Mouse (Mus musculus) spleen, adult 18-20 months (tissue): ENCODE measurements at regions not wholly inside any gene's neighbourhood (a gene's known extent, or its start where the extent isn't known, plus 50 kb on each side); places are given as distances from the start of the nearest gene placed in this dataset.

Experiments
- DNase-seq, 2 experiments: peaks; one replicate each; pipeline ENCODE4 v3.0.0; 2022; ENCODE audit warnings: mixed read lengths in 2 of 2

GRCm38 (mm10) chr14:46512118-46512517 is 121.6 kb upstream of the Bmp4 start:
- DNase-seq: no peak

DNA sequence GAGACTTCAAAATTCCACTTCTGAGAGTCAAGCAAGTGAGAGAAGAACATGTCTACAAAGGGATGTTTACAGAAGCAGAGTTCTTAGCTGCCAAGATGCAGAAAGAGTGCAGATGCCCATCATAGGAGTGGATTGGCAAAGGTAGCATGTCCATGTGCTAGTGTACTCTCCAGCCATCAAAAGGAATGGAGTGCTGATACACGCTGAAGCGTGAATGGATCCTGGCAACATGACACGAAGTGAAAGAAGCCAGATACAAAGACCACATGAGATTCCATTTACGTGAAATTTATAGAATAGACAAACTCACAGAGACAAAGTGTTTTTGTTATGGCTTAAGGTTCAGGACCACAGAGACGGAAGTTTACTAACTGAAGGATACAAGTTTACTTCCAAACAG is 118.4 kb upstream of the Bmp4 start:
- no peak for DNase-seq

GRCm38 (mm10) chr14:46505266-46505665 is 114.8 kb upstream of the Bmp4 start:
- no peak for DNase-seq

DNA sequence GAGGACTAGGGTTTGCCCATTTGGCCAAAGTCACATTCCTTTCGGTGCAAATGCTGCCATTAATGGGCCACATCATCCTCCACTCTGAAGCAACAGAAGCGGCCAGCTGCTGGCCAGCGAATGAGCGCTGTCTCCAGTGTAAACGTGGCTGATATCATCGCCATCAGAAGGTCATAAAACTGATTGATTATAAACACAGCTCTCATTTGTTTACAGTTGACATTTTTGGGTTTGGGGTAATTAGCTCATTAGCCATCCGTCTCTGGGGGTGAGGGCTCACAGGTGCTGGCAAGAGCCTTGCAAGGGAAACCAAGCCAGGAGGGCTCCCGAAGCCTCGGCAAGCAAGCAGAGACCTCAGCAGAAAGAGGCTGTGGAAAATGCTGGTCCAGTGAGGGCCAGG is 101.1 kb upstream of the Bmp4 start:
- DNase-seq: no peak

DNA sequence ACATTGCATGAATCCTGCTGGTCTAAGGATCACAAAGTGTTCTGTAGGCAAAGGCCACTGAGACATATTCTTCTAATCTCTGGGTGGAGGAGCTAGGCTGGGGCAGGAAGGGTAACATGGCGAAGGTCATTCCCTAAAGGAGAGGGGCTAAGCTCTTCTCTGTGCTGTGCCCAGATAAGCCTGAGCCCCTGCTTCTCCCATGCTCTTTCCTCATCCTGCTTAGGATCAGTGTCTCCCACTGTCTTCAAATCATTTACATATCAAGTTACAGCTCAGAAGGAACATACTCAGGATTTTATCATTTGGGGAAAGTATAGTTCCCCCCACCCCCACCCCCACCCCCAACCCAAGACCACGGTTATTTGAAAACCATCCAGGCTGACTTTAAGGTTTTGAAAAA is 100.7 kb upstream of the Bmp4 start:
- DNase-seq: no peak

DNA sequence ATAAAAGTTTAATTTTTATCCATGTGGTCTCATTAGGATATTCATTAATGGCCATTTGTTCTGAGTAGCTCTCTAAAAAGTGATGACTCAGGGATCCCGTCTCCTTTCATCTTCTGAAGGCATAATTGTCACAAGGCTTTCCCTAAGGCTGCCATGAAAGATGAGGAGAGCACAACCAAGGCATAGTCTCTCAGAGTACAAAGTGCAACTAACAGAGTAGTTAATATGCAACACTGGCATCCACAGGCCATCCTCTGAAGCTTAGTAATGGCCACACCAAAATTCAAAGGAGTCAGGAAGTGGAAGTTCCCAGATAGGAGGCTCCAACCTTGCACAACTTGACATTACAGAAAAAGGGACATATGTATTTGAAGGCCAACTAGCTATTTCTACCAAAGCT is 97.1 kb upstream of the Bmp4 start:
- no peak for DNase-seq

- no peak for DNase-seq
Measured at GRCm38 (mm10) chr14:46480396-46480795, 89.9 kb upstream of the Bmp4 start.

- DNase-seq: no peak
Measured at GRCm38 (mm10) chr14:46475945-46476344, 85.5 kb upstream of the Bmp4 start.

- DNase-seq: no peak
Measured at GRCm38 (mm10) chr14:46462967-46463366, 72.5 kb upstream of the Bmp4 start.

- no peak for DNase-seq
Measured at GRCm38 (mm10) chr14:46461960-46462359, 71.5 kb upstream of the Bmp4 start.

DNA sequence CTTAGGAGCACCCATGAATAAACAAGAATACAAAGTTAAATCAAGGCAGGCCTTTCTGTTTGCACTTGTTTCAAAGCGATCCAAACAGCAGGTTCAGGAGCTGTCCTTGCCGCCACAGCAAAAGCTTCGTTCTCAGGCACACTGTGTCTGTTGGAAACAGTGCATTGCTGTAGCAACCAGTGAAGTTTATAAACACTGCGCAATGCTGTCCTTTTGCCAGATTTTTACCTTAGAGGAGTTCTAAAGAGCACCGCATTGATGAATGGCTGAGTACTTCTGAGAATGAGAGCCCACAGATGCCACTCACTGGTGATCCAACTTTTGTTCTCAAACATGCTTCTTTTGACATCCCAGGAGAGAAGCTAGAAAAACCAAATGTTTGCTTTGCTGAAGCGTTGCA is 64.0 kb upstream of the Bmp4 start:
- DNase-seq: no peak

GRCm38 (mm10) chr14:46441696-46442095 is 51.2 kb upstream of the Bmp4 start:
- no peak for DNase-seq
